Mouse (Mus musculus) cortical plate, adult 2 months (tissue): Measurements from ENCODE around the gene Zfp36.

Experiments used
- CTCF ChIP-seq: fragments of 200-500 bp; IDR thresholded peaks from 2 replicates; pipeline ENCODE4 v1.5.1; 2011; ENCODE audit warnings: mild to moderate bottlenecking, control low read depth, low read length; ENCODE audit not compliant: insufficient read depth; ENCODE audit errors: extremely low read depth
- POLR2A ChIP-seq: fragments of 200-500 bp; IDR thresholded peaks from 2 replicates; pipeline ENCODE4 v1.6.1; 2011; ENCODE audit warnings: mild to moderate bottlenecking, low read length, control low read depth; ENCODE audit not compliant: insufficient read depth; ENCODE audit errors: extremely low read depth

GRCm38 (mm10) chr7:28401030-28401429 lies 21.0 kb upstream of the Zfp36 start:
- no peak for TF ChIP-seq CTCF
- no peak for TF ChIP-seq POLR2A
